Mouse (Mus musculus) c-Kit-negative CD71-positive TER-119-positive erythroid progenitor cells, embryonic 14.5 days (primary cell): ENCODE measurements around the gene Rnf123.

Experiments
- DNase-seq: peaks from one replicate; pipeline ENCODE4 v3.0.0-alpha.2; 2013; ENCODE audit warnings: low read depth, low spot score

Rnf123 gene

DNA sequence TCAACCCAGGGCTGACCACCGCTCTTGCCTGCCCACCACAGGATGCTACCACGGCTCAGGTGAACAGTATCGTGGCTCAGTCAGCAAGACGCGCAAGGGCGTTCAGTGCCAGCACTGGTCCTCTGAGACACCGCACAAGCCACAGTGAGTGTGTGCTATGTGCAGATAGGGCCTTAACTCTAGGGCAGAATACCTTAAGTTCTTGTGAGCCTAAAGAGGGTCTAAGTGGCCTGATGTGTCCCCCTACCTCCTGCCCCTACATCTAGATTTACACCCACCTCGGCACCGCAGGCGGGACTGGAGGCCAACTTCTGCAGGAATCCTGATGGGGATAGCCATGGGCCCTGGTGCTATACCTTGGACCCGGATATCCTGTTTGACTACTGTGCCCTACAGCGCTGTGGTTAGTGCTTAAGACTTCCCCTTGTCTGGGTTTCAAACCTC lies at the start of gene Rnf123:
Rnf123 (minus strand) TSS at position 359 of the 444 bp plus-strand sequence.
- no peak for DNase-seq

DNA sequence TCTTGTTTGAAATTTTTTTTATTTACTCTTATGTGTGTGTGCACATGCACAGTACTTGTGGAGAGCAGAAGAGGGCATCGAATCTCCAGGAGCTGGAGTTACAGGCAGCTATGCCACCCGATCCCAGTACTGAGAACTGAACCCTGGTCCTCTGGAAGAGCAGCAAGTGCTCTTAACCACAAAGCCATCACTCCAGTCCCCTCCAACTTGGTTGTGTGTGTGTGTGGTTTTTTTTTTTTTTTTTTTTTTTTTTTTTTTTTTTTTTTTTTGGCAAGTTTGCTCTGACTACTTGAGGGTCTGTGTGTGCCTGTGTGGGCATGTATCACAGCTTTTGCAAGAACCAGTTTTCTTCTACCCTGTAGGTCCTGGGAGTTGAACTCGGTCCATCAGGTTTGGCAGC lies 49.2 kb upstream of the Rnf123 start:
- no peak for DNase-seq

DNA sequence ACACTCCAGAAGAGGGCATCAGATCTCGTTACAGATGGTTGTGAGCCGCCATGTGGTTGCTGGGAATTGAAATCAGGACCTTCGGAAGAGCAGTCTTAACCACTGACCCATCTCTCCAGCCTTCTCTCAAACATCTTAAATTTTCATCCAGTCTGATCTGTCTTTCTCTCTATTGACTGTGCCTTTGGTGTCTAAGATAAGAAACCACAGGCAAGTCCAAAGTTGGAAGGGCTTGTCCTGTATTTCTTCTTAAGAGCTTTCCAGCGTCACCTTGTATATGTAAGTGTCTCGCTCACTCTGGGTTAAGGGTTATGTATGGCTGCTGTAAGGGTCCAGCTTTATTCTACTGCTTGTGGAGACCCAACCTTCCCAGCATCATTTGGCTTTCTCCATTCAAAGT lies 48.4 kb upstream of the Rnf123 start:
- no peak for DNase-seq

DNA sequence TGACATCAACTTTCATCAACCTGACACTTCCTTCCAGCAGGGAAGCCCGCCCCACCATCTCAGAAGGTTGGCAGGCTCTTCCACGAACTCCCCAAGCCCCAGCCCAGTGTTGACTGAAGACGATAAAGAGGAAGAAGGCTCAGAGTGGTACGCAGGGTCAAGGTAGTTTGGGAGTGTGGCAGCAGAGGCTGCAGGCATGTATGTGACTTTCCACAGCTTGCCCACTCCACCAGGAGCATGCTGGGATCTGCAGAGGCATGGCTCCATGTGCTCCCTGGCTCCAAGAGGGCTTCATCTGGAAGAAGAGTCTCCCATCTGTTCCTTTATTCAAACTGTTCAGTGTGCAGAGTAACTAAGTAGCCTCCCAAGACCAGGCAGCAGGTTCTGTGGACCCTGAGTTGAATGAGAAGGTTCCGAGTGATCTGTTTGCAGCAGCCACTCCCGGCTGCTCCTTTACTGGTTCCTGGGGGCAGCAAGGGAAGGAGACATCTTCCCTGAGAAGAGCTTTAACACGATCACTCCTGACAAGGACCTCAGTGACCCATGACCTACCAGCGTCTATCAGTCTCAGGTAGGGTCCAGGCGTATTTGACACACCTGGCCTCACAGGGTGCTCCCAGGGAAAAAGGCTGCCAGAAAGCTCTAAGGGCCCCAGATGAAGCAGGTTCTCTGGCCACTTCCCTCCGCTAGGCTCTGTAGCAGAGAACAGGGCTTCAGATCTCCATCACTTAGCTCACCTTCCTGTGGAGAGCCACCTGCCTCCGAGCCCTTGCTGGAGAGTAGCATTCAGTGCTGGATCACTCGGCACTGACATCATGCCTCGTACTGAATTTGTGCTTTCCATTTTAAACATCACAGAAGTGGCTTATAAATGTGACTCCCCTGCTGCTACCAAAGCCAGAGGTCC lies 46.1 kb upstream of the Rnf123 start:
- no peak for DNase-seq

DNA sequence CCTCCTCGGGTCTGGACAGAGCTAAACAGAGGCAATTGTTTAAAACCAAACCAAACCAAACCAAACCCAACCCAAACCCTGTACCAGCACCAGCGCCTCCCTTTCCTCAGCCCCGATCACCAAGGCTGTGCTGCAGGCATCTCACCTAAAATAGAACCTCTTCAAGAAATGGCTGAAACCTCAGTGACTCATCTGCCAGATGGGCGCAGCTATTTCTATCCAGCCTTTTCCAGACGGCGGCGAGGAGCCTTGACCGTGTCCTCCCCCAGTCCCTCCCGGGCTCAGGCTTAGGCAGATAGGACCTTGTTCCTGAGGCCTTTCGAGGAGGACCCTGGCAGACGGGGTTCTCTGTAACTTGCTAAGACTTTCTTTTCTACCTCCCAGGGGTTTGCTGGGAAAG lies 45.1 kb upstream of the Rnf123 start:
- DNase-seq: no peak

DNA sequence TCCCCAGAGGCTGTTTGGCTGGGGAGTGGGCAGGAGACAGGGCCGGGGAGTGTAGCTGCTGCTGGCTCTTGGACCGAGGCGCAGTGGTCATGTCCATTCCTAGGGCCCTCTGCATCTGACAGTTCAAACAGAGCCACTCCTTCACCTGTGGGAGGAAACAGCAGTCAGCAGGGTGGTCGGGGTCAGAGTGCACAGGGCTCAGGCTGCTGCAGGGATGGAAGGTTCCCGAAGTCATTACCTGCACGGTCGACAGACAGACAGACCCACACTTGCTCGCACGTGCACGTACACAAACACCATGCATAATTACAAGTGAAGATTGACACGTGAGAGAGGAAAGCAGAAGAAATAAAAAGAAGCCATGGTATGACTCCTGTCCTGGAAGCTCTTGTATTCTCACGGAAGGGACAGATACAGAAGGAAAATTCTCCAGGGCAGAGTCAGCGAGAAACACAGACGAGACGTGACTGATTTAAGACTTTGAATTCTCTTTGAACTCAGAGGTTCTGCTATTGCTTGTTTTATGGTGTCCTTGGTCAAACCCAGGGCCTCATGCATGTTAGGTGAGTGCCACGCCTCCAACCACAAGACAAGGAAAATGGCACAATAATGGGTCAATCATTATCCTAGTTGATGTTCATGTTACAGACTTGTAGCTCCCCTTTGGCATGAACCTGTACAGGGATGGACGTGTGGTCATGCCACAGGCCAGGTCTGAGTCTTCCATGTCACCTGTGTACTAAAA lies 43.5 kb upstream of the Rnf123 start:
- no peak for DNase-seq

DNA sequence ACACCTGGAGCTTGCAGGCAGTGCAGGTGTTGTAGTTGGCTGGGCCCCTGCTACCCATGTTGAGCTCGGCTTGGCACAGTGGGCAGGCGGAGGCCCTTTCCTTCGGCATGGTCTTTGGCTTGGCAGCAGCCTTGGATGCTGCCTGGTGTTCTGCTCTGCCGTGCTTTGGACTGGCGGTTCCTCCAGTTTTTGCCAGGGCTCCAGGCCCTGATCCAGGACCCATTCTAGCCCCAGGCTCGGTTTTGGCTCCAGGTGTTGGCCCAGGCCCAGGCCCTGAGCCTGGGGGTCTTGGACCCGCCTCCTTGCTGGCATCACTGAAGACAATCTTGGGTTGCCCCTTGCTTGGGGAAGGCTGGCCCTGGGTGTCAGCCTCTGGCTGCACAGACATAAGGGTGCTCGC lies 42.6 kb upstream of the Rnf123 start:
- no peak for DNase-seq

DNA sequence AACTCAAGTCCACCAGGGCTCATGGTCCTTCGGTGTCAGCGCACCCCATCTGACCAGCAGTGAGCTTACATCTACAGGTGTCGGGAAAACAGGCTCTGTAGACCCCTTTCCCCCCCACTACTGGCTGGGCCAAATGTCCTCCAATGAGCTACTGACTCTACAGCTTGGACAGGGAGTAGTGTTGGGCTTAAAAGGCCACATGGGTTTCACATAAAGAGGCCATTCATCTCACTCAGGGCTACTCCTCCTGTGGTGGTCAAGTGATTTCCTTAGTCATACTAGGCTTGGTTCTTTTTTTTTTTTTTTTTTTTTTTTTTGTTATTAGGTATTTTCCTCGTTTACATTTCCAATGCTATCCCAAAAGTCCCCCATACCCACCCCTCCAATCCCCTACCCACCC lies 40.8 kb upstream of the Rnf123 start:
- no peak for DNase-seq

DNA sequence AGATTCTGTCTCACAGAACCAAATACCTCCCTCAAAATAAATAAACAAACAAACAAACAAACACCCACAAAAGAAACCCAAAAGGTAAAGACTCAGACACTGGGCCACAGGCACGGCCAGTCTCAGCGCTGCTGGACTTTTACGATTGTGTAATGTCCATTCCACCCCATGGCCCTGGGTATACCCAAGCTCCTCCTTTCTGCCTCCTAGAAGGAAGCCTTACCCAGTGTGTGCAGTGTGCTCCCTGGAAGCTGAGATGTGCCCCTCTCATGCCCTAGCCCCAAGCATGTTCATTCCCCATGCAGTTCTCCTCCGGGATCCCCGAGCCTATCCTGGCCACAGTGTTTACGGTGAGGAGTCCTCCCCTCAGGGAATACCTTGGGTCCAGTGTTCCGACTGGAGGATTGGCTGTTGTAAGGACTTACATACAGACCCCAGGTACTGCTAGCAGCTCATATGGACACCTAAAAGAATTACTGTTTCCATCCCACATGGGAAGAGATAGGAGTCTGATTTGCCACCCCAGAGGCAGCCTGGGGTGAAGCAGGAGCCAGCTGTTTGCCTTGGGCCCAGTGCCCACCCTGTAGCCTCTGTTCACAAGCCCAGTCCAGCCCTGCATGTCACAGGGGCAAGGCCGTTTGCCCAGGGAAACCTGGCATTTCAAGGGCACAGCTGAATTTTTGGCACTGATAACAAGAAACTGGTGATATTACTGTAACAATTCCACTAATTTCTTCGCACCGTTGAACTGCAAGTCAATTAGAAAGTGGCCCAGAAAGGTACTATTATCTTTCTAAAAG lies 38.2 kb upstream of the Rnf123 start:
- DNase-seq: no peak

DNA sequence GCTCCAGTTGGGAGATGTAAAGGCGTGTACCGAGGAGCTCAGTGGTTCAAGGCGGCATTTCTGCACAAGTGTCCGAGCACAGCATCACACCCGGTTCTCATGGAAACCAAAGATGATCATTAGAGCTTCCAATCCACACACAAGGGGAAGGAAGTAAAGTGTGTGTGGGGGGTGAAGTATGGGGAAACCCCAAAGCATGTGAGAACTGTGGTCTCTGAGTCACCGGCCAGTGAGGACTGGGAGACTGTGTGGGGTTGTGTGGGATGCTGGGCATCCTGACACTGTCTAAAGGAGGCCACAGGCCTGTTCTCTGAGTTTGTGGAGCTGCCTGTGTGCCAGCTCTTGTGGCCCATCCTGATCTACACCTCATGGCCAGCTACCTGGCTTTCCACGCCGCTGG lies 37.5 kb upstream of the Rnf123 start:
- no peak for DNase-seq

DNA sequence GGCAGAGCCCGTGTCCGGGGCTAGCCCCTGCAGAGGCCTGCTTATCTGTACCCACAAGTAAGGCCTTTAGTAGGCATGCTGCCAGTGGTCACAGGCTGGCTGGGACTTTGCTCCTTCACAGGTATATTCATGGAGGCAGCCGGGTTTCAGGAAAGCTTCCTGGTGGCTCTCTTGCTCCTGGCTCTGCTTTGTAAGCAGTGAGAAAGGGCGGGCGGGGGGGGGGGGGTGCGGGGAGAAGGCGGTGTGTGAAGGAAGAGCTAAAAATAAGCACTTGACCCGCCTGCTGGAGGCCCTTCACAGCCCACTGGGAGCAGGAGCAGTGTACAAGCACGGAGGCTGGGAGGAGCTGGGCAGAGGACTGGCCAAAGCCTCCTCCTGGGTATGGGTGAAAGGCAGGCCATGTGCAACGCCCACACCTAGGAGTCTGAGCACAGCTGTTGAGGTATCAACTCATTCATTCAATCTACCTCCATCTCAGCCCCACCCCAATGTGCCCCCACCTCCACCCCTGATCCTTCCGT lies 36.8 kb upstream of the Rnf123 start:
- DNase-seq: no peak

DNA sequence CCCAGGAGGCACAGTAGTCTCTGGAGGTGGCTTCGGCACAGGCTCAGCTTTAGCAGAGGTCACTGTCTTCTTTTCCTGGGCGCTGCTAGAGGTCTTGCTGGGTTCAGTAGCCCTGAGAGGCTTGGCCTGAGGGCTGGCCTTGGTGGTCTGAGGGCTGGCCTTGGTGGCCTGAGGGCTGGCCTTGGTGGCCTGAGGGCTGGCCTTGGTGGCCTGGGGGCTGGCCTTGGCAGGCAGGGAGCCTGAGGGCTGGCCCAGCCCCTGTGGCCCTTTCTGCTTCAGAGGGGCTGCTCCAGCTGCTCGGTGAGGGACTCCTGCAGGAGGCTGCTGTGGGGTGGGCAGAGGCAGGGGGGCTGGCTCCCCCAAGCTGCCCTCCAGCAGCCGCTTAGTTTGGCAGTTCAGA lies 34.0 kb upstream of the Rnf123 start:
- no peak for DNase-seq

DNA sequence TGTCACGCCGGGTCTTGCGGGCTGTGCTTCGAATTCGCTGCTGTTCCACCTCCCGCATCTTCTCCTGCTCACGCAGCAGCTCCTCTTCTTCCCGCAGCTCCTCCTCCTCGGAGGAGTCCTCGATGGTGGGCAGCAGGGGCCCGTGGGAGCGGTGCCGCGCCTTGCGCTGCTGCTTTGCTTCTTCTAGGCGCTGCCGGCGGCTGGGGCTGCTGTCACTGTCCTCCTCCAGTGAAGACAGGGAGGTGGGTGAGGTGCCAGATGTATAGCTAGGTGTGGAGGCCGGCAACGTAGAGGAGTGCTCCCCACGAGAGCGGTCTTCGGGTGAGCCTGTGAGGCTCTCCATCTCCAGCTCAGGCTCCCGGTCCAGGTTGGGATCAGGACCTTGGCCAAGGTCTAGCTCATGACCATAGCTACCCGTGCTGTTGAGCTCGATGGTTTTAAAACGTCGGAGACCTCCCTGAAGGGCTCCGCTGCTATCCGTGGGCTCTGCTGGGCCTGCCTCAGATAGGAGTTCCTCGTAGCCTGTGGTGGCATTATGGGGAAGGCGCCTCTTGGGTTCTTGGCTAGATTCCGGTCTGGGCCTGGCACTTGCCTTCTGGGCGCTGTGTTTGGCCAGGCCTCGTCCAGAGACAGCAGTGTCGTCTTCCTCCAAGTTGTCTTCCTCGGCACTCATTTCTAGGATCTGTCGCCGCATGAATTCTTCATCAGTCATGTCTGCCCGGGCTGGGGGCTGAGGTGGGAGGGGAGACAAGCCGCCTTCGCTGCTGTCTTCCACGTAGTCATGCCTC lies 32.3 kb upstream of the Rnf123 start:
- DNase-seq: no peak

DNA sequence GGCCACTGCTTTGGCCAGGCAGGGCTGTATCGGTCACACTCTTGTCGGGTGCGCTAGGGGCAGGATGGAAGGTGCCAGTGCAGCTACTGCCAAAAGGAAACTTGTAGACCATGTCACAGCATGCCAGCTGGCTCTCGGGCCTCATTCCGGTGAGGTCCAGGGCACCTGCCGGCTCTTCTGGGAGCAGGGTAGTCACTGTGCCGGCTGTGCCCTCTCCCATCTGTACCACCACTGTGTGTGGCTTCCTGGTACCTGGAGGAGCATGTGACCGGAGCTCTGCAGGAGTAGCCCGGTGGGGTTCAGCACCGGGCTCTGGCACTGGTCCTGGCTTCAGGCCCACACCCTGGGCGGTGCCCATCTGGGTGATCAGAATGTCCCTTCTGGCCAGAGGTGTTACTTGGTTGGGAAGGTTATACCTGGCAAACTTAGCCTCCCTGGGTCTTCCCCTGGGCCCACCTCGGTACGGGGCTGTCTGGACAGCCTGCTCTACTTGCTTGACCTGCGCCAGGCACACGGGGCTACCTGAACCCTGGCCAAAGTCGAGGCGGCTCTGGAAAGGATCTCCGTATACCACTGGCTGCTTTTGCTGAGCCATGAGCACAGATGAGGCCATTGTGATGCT lies 29.7 kb upstream of the Rnf123 start:
- DNase-seq: no peak

DNA sequence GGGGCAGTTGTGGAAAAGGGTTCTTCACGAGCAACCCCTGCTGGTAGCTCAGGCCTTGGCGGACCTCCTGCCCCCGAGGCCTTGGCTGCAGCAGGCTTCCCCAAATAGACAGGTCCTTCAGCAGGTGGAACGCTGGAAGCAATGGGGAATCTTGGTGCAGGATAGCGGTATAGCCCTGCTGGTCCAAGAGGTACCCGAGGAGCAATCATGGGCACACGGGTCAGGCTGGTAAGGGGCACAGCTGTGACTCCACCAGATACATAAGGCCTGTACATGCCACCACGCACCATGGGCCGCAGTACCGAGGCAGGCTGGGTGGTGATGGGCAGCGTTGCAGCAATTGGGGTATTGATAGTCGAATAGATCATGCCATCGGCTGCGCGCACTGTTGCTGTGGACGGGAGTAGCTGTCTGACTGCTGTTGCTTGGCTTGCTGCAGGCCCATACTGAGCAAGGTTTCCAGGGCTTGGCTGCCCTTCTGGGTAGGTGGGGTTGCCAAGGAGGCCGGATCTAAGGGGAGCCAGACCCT lies 28.5 kb upstream of the Rnf123 start:
- no peak for DNase-seq

DNA sequence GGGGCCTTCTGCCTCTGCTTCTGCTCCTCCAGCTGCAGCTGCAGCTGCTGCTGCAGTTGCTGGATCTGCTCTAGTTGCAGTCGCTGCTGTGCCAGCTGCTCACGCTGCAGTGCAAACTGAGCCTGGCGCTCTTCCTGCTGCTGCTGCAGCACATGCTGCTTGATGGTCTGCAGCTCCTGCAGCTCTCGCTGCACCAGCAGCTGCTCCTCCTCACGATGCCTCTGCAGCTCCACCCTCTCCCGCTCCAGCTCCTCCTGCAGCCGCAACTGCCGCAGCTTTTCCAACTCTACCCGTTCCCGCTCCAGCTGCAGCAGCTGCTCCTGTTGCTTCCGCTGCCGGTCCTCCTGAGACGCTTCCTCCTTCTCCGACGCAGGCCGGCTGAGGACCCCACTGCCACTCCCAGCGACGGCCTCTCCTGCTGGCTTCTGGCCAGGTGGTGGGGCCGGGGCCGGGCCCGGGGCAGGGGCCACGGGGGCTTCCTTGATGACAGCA lies 28.0 kb upstream of the Rnf123 start:
- DNase-seq: no peak

DNA sequence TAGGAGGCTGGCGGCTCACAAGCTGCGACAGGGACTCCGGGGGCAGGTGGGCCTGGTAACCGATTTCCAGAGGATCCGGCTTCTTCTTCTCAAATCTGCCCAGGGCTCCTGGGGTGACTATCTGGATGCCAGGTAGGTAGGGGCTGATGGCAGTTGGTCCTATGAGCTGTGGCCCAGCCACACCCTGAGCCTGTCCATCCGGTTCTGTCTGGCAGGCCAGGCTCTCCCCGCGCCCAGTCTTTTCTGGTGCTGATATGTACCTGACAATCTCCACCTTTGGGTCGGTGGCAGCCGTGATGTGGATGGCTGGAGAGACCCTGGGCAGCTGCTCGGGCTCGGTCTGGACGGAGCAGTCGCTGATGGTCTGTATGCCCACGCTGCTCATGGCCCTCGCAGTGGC lies 27.0 kb upstream of the Rnf123 start:
- DNase-seq: no peak

DNA sequence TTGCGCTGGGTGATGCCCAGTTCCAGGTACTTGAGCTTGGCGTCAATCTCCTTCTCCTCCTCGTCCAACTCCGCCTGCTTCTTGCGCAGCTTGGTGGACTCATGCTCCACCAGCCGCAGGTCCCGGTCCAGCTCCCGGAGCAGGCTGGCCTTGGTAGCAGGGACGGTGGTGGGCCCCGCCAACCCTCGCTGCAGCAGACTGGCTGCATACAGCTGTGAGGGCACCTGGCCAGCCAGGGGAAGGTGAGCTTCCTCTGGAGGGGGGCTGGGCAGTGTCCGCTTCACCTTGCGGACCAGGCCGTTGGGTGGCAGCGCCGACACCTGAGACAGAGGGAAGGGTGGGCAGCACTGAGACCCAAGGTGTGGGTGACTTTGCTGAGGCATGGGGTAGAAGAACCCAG lies 24.7 kb upstream of the Rnf123 start:
- no peak for DNase-seq

DNA sequence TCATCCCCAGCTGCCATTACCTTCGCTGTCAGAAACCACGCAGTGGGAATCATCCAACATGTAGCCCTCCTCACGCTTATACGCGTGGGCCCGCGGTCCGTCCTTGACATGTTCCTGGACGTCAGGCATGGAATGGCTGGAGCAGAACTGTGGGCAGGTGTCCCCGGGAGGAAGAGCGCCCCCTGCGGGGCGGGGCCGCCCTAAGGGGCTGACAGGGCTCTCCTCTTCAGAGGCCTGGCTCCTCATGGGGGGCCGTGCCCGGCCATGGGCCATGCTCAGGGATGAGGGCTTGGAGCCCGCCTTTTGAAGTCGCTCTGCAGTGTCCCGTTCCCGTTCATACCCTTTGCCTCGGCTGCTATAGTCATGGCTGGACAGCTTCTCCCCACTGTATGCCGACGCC lies 22.9 kb upstream of the Rnf123 start:
- DNase-seq: no peak

DNA sequence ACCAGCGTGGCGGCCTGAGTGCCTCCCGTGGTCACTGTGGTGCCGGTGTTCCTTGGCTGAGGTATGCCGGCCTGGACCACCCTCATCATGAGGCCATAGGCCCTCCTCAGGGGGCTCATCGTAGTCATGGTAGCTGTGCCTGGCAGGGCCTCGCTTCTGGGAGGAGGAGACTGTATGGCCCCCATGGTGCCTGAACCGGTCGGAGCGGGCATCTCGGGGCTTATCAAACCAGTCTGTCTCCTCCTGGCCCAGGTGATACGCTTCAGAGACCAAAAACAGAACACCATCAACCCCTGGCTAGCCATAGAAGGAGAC lies 22.4 kb upstream of the Rnf123 start:
- no peak for DNase-seq
